Mouse (Mus musculus): Measurements from ENCODE around the gene Tns1.

GRCm38 (mm10) chr1:73880731-73881130 is 243.5 kb downstream of the Tns1 start:
- TF ChIP-seq POLR2A (IDR thresholded peaks at IDR 0.05; ENCODE audit: extremely low read depth, insufficient read depth, low read length) = no peak
- no peak for TF ChIP-seq CTCF (IDR thresholded peaks at IDR 0.05; ENCODE audit: low read depth, low read length)

Measured in liver, adult 2 months (tissue).